Mouse (Mus musculus) lung, postnatal 25 days (tissue): ENCODE results near the gene Scmh1.

Experiments used
- DNase-seq: peaks from one replicate; pipeline ENCODE4 v3.0.0; 2022; ENCODE audit warnings: low spot score

Gene Scmh1

DNA sequence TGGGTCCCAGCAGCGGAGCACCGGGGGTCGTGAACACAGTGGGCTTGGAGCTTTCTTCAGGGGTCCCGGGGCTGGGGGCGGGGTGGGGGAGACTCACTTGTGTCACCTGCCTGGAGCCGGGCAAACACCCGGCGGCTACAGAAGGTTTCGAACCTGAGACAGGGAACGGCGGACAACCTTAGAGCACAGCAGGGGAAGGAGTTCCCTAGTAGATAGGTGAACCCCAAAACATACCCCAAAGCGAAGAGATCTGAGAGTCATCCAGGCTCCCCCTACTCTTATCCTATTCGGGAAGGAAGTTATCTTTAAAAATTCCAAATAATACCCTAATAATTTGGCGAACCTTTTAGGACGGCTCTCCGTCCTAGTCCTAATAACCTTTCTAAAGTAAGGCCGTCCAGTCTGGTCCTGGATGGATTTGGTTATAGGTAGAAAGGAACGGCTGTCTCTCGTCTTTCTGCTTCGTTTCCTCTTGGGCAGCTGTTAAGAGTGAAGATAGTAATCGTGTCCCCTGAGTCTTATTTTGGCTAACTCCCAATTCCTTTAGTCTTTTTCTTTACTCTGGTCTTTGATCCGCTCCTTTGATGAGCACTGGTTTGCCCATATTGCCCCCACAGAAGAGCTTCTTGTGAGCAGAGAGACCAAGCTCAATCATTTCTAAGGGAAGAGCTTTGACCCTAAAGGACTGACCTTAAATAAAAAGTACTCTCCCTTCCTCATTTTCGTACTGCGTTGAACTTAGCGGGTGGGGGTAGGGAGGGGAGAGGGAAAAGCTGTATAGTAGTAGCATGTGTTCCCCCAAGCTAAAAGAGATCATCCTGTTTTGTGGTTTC lies 941 bp downstream of the Scmh1 start:
- DNase-seq: no peak

DNA sequence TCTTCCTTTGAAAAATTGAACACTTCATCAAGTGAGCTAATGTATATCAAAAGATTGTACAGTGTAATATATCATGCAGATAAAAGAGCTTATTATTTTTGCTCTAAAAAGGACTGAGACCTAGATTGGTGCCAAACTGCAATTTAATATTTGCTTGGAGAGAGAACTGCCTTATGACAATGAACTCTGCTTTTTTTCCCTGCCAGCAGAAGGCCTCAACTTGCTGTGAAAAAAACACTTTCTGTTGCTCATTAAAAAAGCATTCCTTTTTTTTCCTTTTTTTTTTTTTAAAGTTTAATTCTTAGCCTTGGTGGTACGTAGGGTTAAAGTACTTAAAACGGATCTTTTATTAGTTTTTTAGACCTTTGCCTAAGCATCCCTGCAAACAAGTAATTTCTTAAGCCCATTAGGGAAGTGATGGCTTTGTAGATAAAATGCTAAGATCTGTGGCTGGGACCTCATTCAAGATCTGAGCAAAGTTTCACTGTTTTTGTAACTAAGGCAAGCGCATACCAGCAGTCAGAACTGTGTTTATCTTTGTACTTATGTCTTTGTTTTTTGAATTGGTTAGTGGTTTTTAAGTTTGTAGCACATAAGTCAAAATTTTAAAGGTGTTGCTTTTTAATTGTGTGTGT lies 1.7 kb downstream of the Scmh1 start:
- no peak for DNase-seq

DNA sequence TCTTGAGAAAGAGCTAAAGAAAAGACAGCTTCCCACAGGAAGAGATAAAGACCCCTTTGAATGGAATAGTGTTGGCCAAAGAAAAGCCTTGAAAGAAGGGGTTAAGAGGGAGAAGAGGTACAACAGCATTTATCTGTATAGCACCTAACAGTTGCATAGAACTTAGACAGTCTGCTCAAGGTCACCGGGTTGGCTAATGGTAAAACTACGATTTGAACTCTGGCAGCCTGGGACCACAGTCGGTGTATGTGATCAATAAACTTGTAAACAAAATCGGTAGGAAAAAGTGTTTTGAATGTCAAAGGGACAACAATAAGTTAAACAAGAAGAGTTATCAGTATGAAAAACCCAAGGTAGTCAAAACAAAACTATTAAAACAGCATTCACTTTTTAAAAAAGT lies 13.0 kb downstream of the Scmh1 start:
- DNase-seq: no peak

DNA sequence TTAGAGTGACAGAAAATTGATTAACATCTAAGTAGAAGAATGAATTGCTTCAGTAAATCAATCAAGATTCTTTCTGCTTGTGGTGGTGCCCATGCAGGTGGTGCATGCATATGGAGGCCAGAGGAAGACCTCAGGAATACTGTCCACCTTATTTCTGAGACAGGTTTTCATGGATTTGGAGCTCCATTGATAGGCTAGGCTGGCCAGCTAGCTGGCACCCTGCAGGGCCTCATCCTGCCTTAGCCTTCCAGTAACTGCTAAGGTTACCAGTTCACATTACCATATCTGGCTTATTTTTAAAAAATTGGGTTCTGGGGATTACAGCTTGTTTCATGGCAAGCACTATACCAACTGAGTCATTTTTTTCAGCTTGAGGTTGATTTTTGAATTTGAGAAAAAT lies 15.1 kb downstream of the Scmh1 start:
- no peak for DNase-seq

DNA sequence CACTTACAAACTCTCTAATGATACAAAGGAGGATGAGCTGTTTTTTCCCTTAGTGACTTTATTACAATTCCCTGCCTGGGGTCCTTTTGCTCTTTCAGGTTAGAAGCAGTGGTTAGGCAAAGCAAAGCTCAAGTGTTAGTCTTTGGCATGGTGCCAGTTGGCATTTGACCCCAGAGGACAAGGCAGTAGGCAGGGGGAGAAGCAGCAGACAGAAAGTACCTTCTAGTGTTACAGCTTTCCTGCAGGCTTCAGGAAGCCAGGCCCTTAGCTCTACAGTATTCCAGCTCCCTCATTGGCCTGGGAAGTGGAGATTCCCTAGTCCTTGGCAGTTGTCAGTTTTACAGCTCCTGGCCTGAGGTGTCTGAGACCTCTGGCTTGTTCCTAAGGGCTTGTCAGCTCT lies 15.6 kb downstream of the Scmh1 start:
- DNase-seq: peak; percentile 52

DNA sequence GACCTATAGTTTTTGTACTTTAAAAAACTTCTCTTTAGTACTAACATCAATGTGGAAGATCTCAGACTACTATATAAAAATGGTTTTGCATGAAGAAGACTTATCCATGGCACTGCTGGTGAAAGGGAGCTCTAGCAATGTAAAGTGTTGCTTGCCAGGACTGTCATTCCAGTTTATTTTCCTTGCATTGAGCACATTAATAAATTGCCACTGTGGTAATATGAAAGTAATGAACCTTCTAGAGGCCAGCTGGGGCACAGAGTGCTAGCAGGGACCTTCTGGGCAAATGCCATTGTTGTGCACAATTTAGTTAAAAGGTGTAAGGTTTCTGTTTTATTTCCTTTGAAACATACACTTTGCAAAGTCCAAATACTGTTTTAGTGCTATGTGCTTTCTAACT lies 25.5 kb downstream of the Scmh1 start:
- no peak for DNase-seq

GRCm38 (mm10) chr4:120432599-120433373 lies 27.7 kb downstream of the Scmh1 start:
- DNase-seq: no peak

DNA sequence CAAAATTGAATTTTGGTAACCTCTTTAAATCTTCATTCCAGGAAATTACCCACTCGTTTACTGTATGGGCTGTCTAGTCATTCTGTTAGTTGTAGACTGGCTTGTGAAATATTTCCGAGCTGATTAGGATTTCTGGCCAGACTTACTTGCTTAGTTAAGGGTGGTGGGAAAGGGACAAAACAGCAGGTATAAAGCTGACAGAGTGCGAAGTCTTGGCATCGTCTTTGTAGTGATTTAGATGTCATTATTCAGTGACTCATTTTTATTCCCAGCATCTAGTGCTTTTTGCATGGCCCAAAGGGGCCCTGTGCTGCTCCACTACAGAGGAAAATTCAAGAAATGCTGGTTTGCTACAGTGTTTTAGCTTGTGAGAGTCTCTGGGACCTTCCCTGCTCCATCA lies 56.7 kb downstream of the Scmh1 start:
- DNase-seq: no peak

GRCm38 (mm10) chr4:120472946-120473345 lies 67.9 kb downstream of the Scmh1 start:
- DNase-seq: no peak

- peak; percentile 1 for DNase-seq
Observed at GRCm38 (mm10) chr4:120487707-120488106, 82.6 kb downstream of the Scmh1 start.

DNA sequence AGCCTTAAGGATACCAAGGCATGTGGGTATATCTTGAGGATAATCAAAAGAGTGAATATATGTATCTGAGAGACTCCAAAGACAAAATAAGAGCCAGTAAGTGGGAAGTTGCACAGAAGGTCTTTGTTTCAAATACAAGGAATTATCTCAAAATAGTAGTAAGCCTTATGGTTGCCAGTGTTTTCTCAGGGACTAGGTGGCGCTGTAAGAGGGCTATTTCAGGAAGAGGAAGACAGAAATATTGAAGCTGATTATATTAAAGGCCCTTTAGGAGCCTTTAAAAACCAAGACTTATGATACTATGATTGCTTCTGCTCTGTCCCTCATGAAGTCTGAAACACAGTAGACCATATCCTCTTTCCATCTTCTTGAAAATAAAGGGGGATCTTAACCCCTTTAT lies 101.9 kb downstream of the Scmh1 start:
- no peak for DNase-seq

DNA sequence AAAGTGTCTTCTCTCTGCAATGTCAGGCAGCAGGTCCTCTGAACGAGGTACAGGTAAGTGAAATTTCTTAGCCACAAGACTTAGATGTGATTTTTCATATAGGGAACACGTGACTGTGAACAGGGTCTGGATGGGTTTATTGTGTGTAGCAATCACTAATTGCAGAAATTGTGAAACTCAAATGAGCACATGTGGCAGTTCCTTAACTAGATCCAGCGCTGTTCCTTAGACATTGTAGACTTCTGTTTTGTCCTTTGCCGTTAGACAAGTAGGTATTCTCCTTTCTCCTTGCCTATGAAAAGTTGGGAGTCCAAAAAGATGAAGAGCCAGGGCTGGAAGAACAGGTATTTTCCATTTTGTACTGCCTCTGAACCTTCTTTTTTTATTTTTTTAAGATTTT lies 106.1 kb downstream of the Scmh1 start:
- DNase-seq: no peak

DNA sequence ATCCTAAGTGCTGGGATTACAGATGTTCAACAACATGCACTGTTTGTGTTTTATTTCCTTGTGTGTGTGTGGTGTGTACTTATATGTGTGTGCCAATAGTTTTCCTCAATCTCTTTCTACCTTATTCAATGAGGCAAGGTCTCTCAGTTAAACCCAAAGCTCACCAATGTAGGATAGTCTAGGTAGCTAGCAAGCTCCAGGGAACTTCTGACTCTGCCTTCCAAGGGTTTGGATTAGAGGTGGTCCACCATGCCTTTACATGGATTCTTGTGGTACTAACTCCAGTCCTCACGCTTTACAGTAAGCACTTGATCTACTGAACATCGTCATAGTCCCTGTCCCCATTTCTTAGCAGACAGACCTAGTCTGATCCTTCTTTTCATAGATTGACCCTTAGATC lies 109.3 kb downstream of the Scmh1 start:
- no peak for DNase-seq

GRCm38 (mm10) chr4:120516491-120516890 lies 111.4 kb downstream of the Scmh1 start:
- DNase-seq: peak; percentile 50

DNA sequence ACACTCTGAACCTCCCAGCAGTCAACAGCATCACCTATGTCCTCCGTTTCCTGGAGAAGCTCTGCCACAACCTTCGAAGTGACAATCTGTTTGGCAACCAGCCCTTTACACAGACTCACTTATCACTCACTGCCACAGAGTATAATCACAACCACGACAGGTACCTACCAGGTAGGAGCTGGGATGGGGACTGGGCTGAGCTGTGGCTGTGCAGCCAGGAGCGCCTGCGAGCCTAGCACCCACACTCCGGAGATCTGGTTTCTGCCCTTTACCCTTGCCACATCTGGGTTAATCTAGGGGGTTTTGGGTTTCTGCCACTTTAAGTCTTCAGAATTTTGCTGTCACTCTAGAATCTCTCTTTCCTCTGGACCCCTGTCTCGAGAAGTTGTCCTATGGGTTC lies 111.8 kb downstream of the Scmh1 start:
- no peak for DNase-seq

GRCm38 (mm10) chr4:120517335-120517734 lies 112.3 kb downstream of the Scmh1 start:
- peak; percentile 75 for DNase-seq

GRCm38 (mm10) chr4:120521761-120522160 lies 116.7 kb downstream of the Scmh1 start:
- DNase-seq: no peak

DNA sequence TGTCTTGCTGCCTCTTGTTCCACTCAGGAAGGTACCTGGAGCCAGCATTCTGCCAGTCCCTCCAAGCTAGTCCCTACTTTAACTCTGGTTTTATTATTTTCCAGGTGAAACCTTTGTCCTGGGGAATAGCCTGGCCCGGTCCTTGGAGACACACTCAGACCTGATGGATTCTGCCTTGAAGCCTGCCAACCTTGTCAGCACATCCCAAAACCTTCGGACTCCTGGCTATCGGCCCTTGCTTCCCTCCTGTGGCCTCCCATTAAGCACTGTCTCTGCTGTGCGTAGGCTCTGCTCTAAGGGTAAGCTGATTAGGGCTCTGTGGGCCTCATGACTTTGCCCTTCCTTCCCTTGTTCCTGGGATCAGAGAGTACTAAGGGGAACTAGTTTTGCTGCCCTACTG lies 117.3 kb downstream of the Scmh1 start:
- DNase-seq: no peak

DNA sequence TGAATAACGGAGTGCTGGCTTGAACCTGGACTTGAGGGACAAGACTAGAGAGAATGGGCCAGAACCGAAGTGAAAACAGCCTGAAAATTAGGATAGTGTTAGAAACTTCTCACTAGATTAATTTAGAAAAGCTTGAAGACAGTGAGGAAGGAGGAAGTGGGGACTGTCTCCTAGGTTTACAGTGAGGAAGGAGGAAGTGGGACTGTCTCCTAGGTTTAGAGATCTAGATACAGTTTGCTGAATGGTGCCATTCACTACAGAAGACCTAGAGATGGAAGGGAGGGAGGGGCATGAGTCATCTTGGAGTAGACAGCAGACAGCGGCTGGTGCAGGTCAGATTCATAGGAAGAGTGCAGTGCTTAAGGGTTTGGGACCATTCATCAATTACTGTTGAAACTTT lies 118.0 kb downstream of the Scmh1 start:
- no peak for DNase-seq

DNA sequence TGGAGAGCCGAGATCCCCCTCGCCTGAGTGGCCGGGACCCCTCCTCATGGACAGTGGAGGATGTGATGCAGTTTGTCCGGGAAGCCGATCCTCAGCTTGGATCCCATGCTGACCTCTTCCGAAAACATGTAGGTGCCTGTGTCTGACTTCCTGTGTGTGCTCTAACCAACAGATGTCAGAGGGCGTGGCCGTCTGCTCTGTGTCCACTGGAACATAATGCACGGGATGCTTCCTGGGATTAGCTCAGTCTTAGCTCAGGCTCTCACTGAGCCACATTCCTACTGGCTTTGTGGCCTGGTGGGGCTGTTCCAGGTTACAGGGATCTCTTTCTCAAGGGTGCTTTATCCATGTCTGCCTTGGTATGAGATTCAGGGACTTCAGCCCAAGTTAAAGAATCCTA lies 123.1 kb downstream of the Scmh1 start:
- DNase-seq: no peak

DNA sequence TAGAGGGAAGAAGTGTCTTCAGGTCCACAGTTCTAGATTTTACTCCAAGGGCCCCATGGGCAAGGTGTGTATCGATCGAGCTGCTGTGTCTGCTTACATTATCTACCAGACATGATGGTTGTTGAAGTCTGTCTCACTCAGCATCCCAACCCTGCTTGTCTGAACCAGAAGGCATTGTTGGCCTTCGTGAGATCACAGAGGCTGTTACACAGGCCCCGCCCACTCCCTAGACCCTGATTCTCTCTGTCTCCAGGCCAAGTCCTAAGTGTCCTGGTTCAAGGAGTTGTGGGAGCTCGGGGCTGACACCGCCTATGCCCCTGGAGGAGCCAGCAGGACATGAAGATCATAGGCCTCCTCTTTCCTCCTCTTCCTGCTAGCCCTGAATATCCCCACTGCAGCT lies 126.9 kb downstream of the Scmh1 start, which contains the start of gene Slfnl1:
Slfnl1 (plus strand) TSS at position 246 of the 400 bp plus-strand sequence.
- no peak for DNase-seq

DNA sequence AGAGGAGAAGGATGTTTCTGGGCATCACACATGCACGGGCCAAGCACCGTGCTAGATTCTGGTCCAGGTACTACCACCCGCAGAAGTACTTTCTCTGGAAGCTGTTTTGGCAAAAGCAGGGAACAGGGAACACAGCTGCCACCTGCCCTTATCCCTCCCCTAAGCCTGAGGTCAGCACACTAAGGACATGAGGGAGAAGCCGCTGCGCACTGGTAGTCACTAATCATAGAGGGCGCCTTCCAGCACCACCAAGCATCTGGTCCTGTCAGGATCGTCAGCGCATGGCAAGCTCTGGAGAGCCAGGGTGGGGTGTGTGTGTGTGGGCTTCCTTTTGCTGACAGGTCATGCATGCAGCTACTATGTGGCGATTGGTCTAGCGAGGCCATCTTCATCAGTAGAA lies 133.6 kb downstream of the Scmh1 start:
- DNase-seq: no peak

GRCm38 (mm10) chr4:120544896-120545295 lies 139.8 kb downstream of the Scmh1 start:
- DNase-seq: no peak
